Mouse (Mus musculus): Measurements from ENCODE around the gene Nacc1. TPM values are rescaled to one million over a fixed set of nuclear protein-coding genes. Genes with fewer than 3 reads are reported as not detected.

Nacc1 gene
- total and polyA plus RNA-seq, 3 experiments = 42.5 to 106 TPM; not detected in 1

- no peak for TF ChIP-seq ZMIZ1 (IDR thresholded peaks at IDR 0.05; ENCODE audit: low read depth, low read length)
- no peak for TF ChIP-seq POLR2AphosphoS5 (IDR thresholded peaks at IDR 0.05; ENCODE audit: borderline replicate concordance, low read depth, low read length)
- no peak for TF ChIP-seq CHD2 (IDR thresholded peaks at IDR 0.05; ENCODE audit: low read length)
- TF ChIP-seq POLR2A (IDR thresholded peaks at IDR 0.05; ENCODE audit: control insufficient read depth in 1 of 2, insufficient read depth in 1 of 2, low read depth in 1 of 2, low read length in 2 of 2, poor library complexity in 1 of 2) = peak; percentile 35 to 55; a peak in 2 of 4 replicates
- peak; percentile 31; the same call in 1 of the 2 replicates for TF ChIP-seq E2F4 (IDR thresholded peaks at IDR 0.05; ENCODE audit: borderline replicate concordance, low read depth, low read length)
- no peak for TF ChIP-seq SIN3A (IDR thresholded peaks at IDR 0.05; ENCODE audit: low read length)
- H3K79me2 ChIP-seq (ENCODE audit: control insufficient read depth, insufficient read depth, low read length, poor library complexity) = peaks cover 15% of the 10 kb centered on the region
- peak overlapping the region; percentile 88 for H3K27ac ChIP-seq (ENCODE audit: control insufficient read depth, low read depth, low read length)
- H3K9me3 ChIP-seq (replicated peaks; ENCODE audit: insufficient read depth, low read length) = no peaks in the 10 kb centered on the region
- peak overlapping the region; percentile 51 to 71 for H3K4me3 ChIP-seq (ENCODE audit: control insufficient read depth in 1 of 2, insufficient read depth in 1 of 2, low read depth in 2 of 2, low read length in 2 of 2)
- peak; percentile 90 for DNase-seq (ENCODE audit: low read depth, low spot score)
- peak overlapping the region; percentile 61 for H3K9ac ChIP-seq (ENCODE audit: control insufficient read depth, low read depth, low read length, poor library complexity, severe bottlenecking)
- no peaks in the 10 kb centered on the region for H3K27me3 ChIP-seq (ENCODE audit: control insufficient read depth in 1 of 2, insufficient read depth in 2 of 2, low read length in 2 of 2)
- H3K4me1 ChIP-seq (ENCODE audit: control insufficient read depth in 1 of 2, insufficient read depth in 2 of 2, low read length in 2 of 2) = peaks cover 5 to 30% of the 10 kb centered on the region in 2 experiments
- peaks cover 0 to 22% of the 10 kb centered on the region in 2 experiments; a peak in 2 of 4 replicates for H3K36me3 ChIP-seq (ENCODE audit: control insufficient read depth in 1 of 2, insufficient read depth in 2 of 2, low read length in 2 of 2)
These were observed 31.0 kb downstream of the Nacc1 start for GRCm38 (mm10) chr8:84656641-84657126.

- TF ChIP-seq GATA1 (IDR thresholded peaks at IDR 0.05; ENCODE audit: low read depth, low read length) (no peak), USF1 (IDR thresholded peaks at IDR 0.05; ENCODE audit: low read depth, low read length) (no peak), MAZ (IDR thresholded peaks at IDR 0.05; ENCODE audit: low read depth, low read length) (no peak), RCOR1 (IDR thresholded peaks at IDR 0.05; ENCODE audit: low read depth, low read length) (no peak), UBTF (IDR thresholded peaks at IDR 0.05; ENCODE audit: borderline replicate concordance, insufficient read depth, low read depth, low read length) (no peak), JUND (IDR thresholded peaks at IDR 0.05; ENCODE audit: low read depth, low read length) (no peak), CHD1 (IDR thresholded peaks at IDR 0.05; ENCODE audit: low read depth, low read length) (no peak), MYB (IDR thresholded peaks at IDR 0.05; ENCODE audit: low read depth, low read length) (no peak), NELFE (IDR thresholded peaks at IDR 0.05; ENCODE audit: low read depth, low read length) (no peak), ELF1 (IDR thresholded peaks at IDR 0.05; ENCODE audit: low read depth, low read length) (no peak), MAFK (IDR thresholded peaks at IDR 0.05; ENCODE audit: borderline replicate concordance, low read depth, low read length) (no peak), ZKSCAN1 (IDR thresholded peaks at IDR 0.05; ENCODE audit: low read depth, low read length) (no peak), TAL1 (IDR thresholded peaks at IDR 0.05; ENCODE audit: low read length) (no peak), RAD21 (IDR thresholded peaks at IDR 0.05; ENCODE audit: low read depth, low read length) (no peak), MAX (IDR thresholded peaks at IDR 0.05; ENCODE audit: low read length) (no peak), MEF2A (IDR thresholded peaks at IDR 0.05; ENCODE audit: extremely low read depth, insufficient replicate concordance, low read depth, low read length, poor library complexity, severe bottlenecking) (no peak), MYC (IDR thresholded peaks at IDR 0.05; ENCODE audit: low read depth, low read length) (no peak), TCF12 (IDR thresholded peaks at IDR 0.05; ENCODE audit: low read depth, low read length) (no peak), ETS1 (IDR thresholded peaks at IDR 0.05; ENCODE audit: low read depth, low read length) (no peak), HCFC1 (IDR thresholded peaks at IDR 0.05; ENCODE audit: low read depth, low read length) (no peak)
- peak overlapping the region; percentile 61 for H3K9ac ChIP-seq (ENCODE audit: control insufficient read depth, low read depth, low read length, poor library complexity, severe bottlenecking)
- H3K27ac ChIP-seq (ENCODE audit: control insufficient read depth, low read depth, low read length) = peak overlapping the region; percentile 88
- H3K4me3 ChIP-seq (ENCODE audit: control insufficient read depth in 1 of 2, insufficient read depth in 1 of 2, low read depth in 2 of 2, low read length in 2 of 2) = peak overlapping the region; percentile 51 to 71
- H3K27me3 ChIP-seq (ENCODE audit: control insufficient read depth in 1 of 2, insufficient read depth in 2 of 2, low read length in 2 of 2) = no peaks in the 10 kb centered on the region
- H3K36me3 ChIP-seq (ENCODE audit: control insufficient read depth in 1 of 2, insufficient read depth in 2 of 2, low read length in 2 of 2) = peaks cover 0 to 22% of the 10 kb centered on the region in 2 experiments; a peak in 2 of 4 replicates
- H3K4me1 ChIP-seq (ENCODE audit: control insufficient read depth in 1 of 2, insufficient read depth in 2 of 2, low read length in 2 of 2) = peaks cover 5 to 30% of the 10 kb centered on the region in 2 experiments
- no peak for DNase-seq (ENCODE audit: low read depth, low spot score)
- H3K79me2 ChIP-seq (ENCODE audit: control insufficient read depth, insufficient read depth, low read length, poor library complexity) = peaks cover 10% of the 10 kb centered on the region
- no peaks in the 10 kb centered on the region for H3K9me3 ChIP-seq (replicated peaks; ENCODE audit: insufficient read depth, low read length)
These were observed 31.5 kb downstream of the Nacc1 start for GRCm38 (mm10) chr8:84656191-84656525.
